Mouse (Mus musculus): ENCODE data around the gene I830077J02Rik. TPM values are rescaled to one million over a fixed set of nuclear protein-coding genes. Genes with fewer than 3 reads are reported as not detected.
A peak's percentile ranks its signal among the peaks of the same experiment; 100 is the strongest.

I830077J02Rik gene
- total RNA-seq, 2 experiments from 2014 or later = 0.84 to 1.5 TPM

DNA sequence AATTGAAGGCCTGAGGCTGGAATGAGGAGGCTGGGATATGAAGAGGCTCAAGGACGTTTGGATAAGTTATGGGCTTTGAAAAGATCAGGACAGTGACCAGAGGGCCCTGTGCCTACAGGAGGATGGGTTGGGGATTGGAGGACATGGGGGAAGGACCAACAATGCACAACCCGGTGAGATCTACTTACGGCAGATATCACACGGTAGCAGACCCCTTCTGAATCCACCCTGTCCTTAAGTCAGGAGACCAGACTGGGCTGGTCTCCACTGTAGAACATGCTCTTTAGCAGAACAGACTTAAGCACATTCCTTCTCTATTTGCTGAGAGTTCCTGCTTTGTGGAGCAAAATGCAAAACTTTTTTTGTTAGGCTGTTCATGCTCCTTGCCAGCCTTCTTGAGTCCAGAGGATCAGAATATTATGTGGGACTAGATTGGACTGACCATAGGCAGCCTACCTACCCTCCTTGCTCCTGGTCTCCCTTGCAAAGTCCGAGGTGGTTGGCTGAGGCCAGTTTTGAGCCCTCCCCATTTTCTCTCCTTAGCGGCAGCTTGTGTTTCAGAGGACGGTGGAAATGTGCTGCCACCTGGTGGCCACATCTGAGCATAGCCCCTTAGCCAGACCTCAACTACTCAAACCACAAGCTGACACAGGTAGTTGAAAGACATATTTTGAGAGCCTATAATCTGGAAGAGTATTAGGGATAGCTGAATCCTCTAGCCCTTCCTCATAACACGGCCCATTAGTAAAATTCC is 32.9 kb downstream of the I830077J02Rik start:
- Histone ChIP-seq H3K27ac (no peak overlapping the region), H3K4me3 (no peak overlapping the region)
- intact Hi-C loops (cut with DNase I) = loop anchor here (1.0 to 5.0 kb wide), 5 partner anchors 97 to 225 kb away; partner anchors contain the start of genes Ddx20 and Rap1a
- DNase-seq (ENCODE audit: extremely low spot score in 1 of 2, low spot score in 2 of 2) = peak; percentile 80 to 85
- TF ChIP-seq CTCF (IDR thresholded peaks at IDR 0.05) = peak; percentile 97

DNA sequence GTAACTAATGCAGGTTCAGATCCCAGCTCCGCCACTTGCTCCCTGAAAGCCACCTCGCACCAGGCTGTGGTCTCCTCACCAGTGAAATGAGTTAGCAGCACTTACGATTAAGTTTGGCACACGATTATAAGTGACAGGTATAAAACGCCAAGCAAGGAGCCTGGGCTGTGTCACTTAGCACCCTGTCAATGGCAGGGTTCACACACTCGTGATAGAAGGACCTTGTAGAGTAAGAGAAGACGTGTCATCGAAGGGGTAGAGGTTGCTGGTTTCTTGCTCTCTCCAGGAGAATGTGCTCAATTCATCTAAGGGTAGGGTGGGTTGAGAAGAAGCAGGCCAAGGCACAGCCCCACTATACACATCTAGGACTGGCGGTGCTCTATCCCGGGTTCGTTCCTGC is 33.6 kb downstream of the I830077J02Rik start:
- intact Hi-C loops (cut with DNase I) = loop anchor here (1.0 to 5.0 kb wide), 5 partner anchors 97 to 225 kb away; partner anchors contain the start of genes Ddx20 and Rap1a
- Histone ChIP-seq H3K27ac (no peak overlapping the region), H3K4me3 (no peak overlapping the region)
- DNase-seq (ENCODE audit: extremely low spot score in 1 of 2, low spot score in 2 of 2) = no peak
- TF ChIP-seq CTCF (IDR thresholded peaks at IDR 0.05) = no peak

DNA sequence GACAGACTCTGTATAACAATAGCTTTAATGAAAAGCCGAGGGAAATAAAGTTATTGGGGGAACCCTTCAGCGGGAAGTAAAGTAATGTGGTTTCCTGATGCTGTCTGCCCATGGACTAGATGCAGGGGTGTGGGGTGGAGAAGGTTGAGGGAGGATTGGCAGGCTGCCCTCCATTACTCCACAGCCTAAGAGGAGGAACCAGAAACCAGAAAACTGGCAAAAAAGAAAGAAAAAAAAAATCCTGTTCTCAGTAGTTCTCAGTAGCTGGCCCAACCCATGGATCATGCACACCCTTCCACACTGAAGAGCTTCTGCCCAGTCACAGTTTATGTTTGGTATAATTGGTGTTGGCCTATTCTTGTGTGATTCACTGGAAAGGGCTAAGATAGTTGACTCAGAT is 34.1 kb downstream of the I830077J02Rik start:
- intact Hi-C loops (cut with DNase I) = loop anchor here (2.0 to 5.0 kb wide), 4 partner anchors 96 to 211 kb away; partner anchors contain the start of genes Ddx20 and Rap1a
- no peak for TF ChIP-seq CTCF (IDR thresholded peaks at IDR 0.05)
- no peak for DNase-seq (ENCODE audit: extremely low spot score in 1 of 2, low spot score in 2 of 2)
- Histone ChIP-seq H3K4me3 (no peak overlapping the region), H3K27ac (no peak overlapping the region)

DNA sequence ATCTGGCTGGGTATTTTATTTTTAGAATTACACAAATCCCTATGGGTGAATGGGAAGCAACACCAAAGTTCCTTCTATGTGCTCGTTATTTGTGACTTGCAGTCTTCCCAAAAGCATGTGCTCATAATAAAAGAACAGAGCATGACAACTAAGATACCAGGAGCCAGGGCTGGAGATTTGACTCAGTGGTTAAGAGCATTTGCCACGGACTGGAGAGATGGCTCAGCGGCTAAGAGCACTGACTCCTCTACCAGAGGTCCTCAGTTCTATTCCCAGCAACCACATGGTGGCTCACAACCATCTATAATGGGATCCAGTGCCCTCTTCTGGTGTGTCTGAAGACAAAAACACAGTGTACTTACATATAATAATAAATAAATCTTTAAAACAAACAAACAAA is 35.7 kb downstream of the I830077J02Rik start:
- H3K4me3 ChIP-seq = no peak overlapping the region
- intact Hi-C loops (cut with DNase I) = loop anchor here (5.0 kb wide), 2 partner anchors 95 to 210 kb away; partner anchors contain the start of genes Ddx20 and Rap1a
- no peak overlapping the region for H3K27ac ChIP-seq
- no peak for DNase-seq (ENCODE audit: extremely low spot score in 1 of 2, low spot score in 2 of 2)
- no peak for TF ChIP-seq CTCF (IDR thresholded peaks at IDR 0.05)

DNA sequence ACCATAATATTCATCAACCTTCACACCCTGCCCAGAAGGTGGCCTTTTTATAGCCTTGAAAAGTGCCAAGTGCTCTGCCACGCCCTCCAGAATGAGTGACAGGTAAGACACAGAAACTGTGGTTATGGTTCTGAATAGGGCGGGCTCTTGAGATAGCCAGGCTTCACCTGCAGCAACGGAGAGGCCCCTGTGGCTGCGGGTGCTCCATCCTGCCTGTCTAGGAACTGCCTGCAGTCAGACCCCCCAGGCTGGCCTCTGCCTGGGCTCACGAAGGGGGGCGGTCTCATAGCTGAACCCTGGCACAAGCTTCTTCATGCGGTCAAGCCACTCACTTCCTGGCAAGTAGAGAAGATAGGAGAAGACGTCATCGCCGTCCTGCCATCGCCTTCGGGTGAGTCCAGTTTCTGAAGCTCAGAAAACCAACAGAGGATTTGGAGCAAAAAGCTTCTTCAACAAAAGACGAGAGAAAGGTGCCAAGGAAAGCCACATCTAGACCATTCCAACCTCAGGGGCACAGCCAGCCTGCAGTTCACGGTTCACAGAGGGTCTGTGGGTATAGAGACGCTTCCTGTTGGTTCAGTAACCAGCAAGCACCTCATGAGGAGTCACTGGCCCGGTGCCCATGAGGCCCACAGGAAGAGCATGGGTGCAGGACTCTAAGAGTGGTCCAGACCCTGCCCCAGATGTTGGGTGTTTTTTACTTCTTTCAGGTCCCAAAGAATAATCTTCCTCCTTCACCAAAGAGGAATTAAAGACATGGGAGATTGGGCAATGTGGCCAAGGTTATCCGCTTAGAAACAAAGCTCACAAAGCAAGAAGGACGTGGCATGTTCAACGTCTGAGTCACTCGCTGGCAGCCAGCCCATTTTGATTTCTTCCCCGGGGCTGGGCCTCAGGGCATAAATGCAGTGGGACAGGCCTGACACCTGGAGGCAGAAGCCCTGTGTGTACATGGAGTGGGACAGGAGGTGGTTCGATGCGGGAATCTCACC is 37.6 kb downstream of the I830077J02Rik start:
- peak; percentile 48 for TF ChIP-seq CTCF (IDR thresholded peaks at IDR 0.05)
- intact Hi-C loops (cut with DNase I) = loop anchor here (5.0 kb wide), 3 partner anchors 38 to 208 kb away; partner anchors contain the start of genes Ddx20 and Rap1a
- peak overlapping the region; percentile 28; the same call in 1 of the 2 replicates for H3K27ac ChIP-seq
- H3K4me3 ChIP-seq = no peak overlapping the region
- DNase-seq (ENCODE audit: extremely low spot score in 1 of 2, low spot score in 2 of 2) = peak; percentile 46 to 54

DNA sequence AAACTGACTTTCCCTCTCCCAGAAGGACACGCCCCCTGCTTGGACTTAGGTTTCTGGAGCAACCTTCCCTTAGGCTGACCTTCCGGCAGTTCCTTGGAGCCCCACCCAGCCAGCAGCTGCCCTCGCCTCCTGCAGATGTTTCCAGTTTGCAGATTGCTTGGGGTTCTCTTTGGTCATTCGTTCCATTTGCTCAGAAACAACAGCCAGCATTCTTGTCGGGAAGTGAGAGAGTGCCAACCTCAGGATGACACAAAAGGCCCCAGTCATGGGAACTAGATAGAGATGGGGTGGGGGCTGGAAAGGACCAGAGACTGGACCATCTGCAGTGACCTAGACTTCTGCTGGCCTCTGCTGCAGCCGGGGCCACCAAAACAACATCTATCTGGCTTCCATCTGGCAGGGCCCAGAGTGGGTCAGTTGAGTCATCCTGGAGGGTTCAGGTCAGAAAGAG is 38.5 kb downstream of the I830077J02Rik start:
- no peak for TF ChIP-seq CTCF (IDR thresholded peaks at IDR 0.05)
- intact Hi-C loops (cut with DNase I) = loop anchor here (5.0 kb wide), 1 partner anchor 37 kb away; no protein-coding TSS in a partner anchor

DNA sequence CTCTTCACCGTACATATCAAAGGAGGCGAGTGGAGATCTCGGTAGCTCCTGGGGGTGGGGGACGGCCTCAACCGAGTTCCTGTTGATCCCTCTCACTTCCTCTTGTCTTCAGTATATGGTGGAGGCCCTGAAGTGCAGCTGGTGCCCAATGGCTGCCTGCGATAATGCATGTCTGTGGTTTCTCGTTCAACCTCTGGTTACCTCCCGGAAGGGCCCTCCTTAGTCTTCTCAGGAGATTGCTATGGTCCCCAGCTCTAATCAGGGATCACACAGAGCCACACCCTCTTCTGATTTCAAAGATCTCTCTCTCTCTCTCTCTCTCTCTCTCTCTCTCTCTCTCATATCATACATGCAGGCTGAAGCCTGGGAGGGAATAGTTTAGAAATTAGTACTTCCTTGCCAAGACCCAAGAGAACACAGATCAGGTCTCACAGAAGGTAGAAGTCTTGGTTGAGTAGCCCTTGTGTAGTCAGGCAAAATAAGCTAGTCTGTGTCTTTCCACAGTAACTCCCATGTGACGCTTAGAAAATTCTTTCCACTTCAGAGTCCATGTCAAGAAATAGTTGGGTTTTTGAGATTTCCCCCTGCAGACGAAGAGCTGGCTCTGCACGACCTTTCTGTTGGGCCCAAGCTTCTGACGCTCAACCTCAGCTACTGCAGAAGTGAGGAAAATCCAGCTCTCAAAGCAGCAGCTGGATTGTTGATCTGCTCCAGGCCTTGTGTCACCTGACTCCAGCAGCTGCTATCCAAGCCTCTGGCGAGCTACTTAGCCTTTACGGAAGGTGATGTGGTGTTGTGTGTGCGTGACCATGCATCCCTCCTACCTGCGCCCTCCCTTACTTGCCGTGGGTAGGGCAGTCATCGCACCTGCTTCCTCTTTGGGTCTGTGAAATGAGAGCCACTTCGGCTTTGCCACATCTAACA is 39.6 kb downstream of the I830077J02Rik start:
- no peak for TF ChIP-seq CTCF (IDR thresholded peaks at IDR 0.05)
- intact Hi-C loops (cut with DNase I) = loop anchor here (5.0 kb wide), 1 partner anchor 36 kb away; no protein-coding TSS in a partner anchor
- Histone ChIP-seq H3K4me3 (no peak overlapping the region), H3K27ac (peak overlapping the region; percentile 67; the same call in 1 of the 2 replicates)
- peak in 1 of 2 experiments; percentile 13 for DNase-seq (ENCODE audit: extremely low spot score in 1 of 2, low spot score in 2 of 2)

More for the DNA sequence above, 38.5 kb downstream of the I830077J02Rik start:
- H3K4me3 ChIP-seq = no peak overlapping the region
- peak in 1 of 2 experiments; percentile 13 for DNase-seq (ENCODE audit: extremely low spot score in 1 of 2, low spot score in 2 of 2)
- no peak overlapping the region for H3K27ac ChIP-seq

DNA sequence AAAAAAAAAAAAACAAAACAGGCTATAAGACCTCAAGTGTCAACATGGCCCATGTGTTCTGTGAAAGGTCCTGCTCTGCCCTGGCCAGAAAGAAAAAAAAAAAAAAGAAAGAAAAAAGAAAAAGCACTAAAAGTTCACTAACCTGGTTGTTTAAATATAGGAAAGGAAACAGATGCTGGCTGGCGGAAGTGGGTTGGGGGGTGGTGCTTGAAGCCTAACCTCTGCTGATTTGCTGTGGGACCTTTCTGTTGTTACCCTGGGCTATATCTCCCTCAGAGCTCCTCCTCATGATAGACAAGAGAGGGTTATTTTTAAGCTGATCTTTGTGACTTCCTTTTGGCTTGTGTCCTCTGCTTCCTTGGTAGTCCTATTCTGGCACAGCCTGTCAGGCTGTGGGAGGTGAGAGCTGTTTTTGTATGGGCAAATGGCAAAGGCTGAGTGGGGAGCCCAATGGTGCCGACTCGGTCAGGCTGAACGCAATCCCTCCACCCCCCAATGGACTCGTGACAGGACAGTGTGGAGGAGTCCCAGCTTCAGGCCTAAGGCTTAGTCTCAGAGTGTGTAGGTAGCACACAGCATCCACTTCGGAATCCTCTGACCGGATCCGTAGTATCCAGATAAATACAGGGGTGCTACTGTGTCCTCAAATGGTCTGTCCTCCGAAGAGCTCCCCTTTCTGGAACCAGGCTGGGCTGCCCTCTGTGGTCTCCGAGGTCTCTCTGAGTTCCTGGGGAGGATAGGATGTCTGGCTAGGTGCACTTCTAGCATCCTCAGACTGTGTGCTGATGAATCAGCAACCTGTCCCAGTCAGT is 40.5 kb downstream of the I830077J02Rik start:
- H3K27ac ChIP-seq = peak overlapping the region; percentile 67
- TF ChIP-seq CTCF (IDR thresholded peaks at IDR 0.05) = no peak
- no peak for DNase-seq (ENCODE audit: extremely low spot score in 1 of 2, low spot score in 2 of 2)
- H3K4me3 ChIP-seq = no peak overlapping the region
- intact Hi-C loops (cut with DNase I) = loop anchor here (5.0 kb wide), 1 partner anchor 35 kb away; no protein-coding TSS in a partner anchor

DNA sequence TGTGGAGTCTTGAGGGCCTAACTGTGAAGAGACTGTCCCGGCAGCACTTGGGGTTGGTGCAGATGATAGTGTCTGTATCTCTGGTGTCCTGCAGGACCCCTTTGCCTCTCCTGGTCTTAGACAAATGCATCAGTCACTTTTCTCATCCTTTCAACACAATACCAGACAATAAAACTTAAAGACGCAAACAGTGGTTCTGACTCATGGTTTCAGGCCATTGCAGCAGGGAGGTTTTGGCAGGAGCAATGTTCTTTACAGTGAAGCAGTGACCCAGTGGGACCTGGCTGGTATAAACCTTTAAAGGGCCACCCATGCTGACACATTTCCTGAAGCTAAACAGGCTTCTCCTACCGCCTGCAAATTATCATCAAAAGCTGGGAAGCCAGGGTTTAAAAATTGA is 41.3 kb downstream of the I830077J02Rik start:
- no peak for DNase-seq (ENCODE audit: extremely low spot score in 1 of 2, low spot score in 2 of 2)
- TF ChIP-seq CTCF (IDR thresholded peaks at IDR 0.05) = no peak
- intact Hi-C loops (cut with DNase I) = loop anchor here (5.0 kb wide), 1 partner anchor 34 kb away; no protein-coding TSS in a partner anchor
- Histone ChIP-seq H3K27ac (no peak overlapping the region), H3K4me3 (no peak overlapping the region)

Measured in left cerebral cortex, adult 2 months (tissue).